Mouse (Mus musculus): Measurements from ENCODE around the gene Smurf2.

Smurf2 gene

DNA sequence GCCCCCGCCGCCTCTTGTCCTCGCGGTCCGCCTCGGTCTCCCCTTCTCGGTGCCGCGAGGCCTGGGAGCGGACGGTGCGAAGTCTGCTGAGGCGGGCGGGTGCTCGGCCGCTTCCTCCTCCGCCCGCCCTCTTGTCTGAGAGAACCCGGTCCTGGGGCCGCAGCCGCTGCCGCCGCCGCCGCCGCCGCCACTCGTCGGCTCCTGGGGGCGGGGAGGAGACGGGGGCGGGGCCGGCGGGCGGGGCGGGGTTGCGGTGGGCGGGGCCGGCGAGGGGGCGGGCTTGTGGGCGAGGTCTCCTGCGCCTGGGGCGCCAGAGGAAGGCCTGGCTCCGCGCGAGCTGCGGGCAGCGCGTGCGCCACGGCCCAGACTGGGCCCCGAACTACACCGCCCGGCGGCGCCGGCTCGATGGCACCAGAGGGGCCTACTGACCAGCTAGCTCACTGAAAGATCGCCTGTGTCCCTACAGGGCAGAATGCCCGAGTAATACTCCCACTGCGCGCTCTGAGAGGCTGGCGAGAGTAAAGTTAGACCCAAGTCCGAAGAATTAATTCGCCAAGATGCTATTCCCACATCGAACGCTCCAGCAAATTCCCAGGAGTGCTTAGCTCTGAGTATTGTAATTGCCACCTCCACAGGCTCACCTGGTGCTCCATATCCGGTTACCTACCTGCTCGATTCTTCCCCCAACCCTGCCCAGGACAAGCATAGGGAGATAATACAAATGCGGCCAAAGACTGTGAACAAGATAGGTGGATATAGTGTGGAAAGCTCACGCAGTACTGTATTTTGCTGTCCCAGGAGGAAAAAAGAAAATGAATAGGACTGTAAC lies at the start of gene Smurf2:
TSS of gene Smurf2 (minus strand) at position 165 of the 829 bp plus-strand sequence.
- peak; percentile 89 for DNase-seq (ENCODE audit: low spot score)

DNA sequence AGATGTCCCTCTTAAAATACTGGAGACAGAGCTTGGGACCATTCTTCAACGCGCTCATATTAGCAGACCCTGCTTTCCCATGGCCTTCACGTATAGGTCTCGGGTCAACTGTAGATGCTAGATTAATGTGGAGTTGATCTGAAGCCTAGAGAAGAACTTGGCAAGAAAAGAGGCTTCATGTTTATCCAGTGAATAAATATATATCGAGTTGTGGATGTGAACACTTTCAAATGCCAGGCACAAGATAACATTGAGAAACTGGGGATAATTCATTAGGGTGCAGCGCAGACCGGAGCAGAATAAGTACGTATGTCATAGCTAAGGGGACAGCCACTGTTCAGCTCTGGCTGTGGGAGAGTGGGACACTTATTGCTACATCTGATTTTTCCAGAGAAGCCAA lies 49.3 kb upstream of the Smurf2 start:
- no peak for DNase-seq (ENCODE audit: low spot score)

DNA sequence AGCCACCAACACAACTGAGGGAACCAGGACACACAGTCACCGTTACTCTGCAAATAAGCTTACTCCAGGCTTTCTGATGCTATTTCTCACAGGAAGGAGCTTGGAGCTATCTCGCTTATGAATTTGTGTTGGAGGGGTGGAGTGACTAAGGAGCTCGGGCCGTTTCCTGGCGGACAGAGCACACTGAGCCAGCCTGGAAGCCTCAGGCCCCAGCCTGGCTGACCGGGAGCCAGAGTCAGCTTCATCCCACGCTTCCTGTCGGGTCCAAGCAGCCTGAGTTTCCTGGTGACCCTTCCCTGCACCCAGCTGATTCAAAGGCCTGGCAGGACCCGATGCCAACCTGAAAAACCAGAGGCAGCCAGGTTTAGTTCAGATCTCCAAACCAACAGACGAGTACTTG lies 47.1 kb upstream of the Smurf2 start:
- DNase-seq (ENCODE audit: low spot score) = no peak

DNA sequence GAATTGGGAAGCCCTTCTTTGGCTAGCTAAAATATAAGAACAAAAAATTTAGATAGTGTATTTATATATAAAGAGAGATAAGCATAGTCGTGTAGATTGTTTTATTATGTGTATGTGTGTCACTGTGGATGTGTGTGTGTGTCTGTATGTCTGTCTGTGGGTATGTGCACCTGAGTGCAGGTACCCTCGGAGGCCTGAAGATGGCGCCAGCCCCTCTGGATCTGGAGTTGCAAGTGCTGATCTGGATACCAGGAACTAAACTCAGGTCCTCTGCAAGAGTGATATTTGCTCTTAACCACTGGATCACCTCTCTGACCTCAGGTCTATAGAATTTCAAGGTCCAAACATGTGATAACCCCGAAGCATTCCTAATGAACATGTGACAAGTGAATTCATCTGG lies 45.4 kb upstream of the Smurf2 start:
- DNase-seq (ENCODE audit: low spot score) = no peak

DNA sequence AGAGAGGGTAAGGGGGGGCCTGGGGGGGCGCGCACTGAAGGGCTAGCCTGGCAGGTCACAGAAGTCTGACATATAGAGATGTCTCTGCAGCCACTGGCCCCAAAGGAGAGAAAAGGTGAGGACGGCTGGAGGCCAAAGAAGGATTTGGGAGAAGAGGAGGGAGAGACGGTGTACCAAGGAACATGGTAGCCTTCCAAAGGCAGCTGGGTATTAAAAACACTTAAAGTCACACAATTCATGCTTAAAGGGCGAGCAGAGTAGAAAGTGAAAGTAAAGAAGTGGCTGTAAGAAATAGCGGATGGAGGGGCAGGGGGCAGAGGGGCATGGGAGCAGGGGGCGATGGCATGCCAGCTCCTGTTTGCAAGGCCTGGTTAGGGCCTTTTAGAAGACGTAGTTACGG lies 41.8 kb upstream of the Smurf2 start:
- DNase-seq (ENCODE audit: low spot score) = no peak

DNA sequence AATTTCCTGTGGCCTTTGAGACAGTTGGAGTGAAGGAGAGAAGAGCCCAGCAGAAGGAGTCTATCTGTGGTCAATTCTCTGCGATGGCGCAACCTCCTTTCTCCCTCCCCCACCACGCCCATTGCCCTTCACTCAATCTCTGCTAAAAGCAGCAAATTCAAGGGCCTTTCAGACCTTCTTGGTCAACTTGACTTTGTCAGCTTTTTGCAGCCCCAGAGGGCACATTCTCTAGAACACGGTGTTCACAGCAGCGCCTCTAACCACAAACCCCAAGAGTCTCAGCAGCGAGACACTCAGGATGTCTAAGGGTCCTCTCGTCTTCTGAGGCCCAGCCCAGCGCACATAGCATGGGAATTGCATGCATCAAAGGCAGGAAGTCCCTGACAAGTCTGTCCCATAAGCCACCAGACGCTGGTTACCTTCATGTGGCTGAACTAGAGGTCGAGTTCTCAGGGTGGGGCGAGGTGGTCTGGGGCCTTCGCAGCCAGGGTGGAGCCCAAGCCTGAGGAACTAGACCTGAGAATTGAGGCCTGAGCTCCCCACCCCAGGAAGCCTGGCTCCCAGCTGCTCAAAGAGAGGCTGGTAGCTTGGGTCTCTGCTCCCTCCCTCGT lies 41.1 kb upstream of the Smurf2 start:
- no peak for DNase-seq (ENCODE audit: low spot score)

DNA sequence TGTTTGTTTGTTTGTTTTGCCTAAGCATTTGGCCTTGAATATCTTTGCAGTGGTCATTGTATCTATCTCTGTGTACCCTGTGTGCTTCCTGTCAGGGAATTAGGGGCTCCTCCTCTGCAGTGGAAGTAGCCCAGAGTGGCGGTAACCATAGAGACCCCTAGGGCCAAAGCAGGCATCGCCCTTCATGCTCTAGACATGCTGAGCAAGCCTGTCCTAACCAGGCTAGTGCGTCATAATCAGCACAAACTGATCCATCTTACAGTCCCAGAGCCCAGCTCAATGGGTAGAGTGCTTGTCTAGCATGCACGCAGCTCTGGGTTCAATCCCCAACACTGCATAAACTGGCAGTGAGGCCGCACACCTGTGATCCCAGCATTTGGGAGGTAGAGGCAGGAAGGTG lies 38.6 kb upstream of the Smurf2 start:
- DNase-seq (ENCODE audit: low spot score) = no peak

DNA sequence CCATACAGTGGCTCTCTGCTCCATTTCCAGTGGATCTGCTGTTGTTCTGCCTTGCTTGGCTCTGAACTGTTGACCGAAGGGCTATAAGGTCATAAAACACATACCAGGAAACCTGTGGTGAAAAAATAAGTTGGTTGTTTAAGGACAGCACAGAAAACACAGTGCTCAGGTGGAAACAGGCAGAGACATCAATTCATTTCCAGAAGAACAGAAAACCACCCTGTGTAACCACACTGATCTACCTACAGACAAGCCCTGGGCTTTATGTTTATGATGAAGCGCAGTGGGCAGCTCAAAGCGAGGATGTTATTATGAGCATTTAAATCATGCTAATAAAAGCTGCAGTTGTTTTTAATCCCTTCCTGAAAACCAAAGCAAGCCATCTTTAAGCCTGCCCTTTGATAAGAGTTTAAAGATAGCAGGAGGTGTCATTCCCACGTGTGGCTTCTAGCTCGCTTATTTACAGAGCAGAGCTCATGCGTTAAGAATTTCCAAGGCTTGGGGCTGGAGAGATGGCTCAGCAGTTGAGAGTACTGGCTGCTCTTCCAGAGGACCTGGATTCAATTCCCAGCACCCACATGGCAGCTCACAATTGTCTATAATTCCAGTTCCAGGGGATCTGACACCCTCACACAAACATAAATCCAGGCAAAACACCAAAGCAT lies 38.0 kb upstream of the Smurf2 start:
- DNase-seq (ENCODE audit: low spot score) = no peak

DNA sequence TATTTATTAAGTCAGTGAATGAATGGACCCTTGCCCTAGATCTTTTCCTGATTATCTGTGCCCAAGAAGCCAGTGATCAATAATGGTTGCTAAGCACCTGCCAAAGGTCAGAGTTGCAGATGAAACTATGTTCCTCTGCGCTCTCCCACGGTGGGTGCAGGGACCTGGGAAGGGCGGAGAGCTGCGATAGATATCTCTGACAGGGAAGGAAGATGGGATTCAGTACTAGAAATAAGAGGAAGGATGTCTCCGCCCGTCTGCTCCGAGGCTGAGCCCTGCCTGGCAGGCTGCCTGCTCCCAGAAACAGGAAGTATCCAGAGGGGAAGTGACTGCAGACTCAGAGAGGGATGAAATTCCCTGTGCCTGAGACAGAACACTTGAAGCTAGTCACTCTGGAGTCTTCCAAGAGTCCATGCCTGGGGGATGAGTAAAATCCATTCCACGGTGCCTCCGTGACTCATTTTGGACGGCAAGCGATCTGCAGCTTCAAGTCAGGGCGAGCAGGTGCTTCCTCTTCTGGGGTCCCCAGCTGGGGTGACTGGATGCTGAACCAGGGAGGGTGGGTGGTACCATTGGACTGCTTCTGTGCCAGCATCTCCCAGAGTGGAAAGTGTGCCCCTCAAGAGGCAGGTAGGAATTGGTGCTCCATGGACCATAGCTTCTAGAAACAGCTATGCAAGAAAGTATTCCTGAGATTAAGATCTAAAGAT lies 36.9 kb upstream of the Smurf2 start:
- no peak for DNase-seq (ENCODE audit: low spot score)

DNA sequence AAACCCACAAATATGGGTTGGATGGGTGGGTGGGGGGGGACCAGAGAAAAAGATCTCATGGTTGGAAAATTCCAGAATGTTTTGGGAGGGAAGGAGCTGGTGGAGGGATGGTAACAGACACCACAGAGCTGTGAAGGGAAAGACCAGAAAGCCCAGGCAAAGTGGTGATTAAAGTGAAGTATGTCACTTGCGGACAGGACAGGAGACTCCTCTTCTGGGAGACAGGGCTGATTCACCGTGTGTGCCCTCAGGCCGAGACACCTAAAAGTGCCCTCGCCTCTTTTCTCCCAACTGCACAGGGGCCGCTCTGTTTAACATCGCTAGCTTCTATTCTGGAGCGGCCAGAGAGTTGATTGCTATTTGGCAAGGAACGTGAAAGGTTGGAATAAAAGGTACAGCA lies 34.1 kb upstream of the Smurf2 start:
- DNase-seq (ENCODE audit: low spot score) = no peak

DNA sequence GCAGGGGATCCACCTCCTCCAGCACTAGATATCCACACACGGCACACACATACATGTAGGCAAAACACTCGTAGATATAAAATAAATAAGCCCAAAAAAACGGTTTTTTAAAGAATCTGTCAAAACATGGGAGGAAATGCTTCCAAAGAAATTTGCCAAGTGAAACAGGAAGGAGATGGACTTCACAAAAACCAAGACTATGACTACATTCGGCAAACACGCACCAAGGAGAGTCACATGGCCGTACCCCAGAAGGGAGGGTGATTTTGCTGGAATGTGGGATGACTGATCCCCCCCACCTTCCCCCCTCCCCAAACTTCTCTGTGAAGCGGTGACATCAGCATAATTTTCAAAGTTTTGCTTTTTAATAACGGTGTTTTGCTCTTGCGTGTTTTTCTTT lies 33.6 kb upstream of the Smurf2 start:
- DNase-seq (ENCODE audit: low spot score) = no peak

DNA sequence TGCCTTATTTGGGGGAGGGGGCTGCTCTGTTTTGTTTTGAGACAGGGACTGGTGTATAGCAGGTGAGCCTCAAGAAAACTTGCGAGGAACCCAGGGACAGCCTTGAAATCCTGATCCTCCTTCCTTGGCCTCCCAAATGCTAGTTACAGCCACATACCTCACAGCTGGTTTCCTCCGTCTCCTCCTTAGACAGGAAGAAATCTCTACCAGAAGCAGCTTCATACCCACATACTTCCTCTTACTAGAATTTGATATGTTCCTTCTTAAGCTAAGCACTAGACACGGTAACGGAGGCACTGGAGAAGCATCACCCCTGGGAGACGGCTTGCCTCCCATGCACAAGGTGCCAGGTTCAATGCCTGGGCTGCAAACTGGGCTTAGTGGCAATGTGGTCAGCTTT lies 16.8 kb upstream of the Smurf2 start:
- DNase-seq (ENCODE audit: low spot score) = no peak

DNA sequence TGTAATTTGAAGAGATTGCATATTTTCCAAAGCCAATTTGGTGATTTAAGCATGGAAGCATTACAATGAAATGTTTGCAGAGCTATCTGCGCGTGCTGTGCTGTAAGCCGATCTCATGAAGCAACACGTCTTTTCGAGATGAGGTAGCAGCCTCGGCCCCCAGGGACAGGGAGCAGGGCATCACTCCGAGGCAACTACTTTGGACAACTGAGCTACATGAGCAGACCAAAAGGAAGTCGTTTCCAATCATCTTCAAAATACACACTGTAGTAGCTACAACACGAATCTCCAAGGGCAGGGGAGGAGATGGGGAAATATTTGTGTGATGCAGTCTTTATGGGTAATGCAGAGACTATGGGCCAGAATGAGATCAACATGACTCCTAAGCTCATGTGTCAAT lies 9.9 kb upstream of the Smurf2 start:
- no peak for DNase-seq (ENCODE audit: low spot score)

DNA sequence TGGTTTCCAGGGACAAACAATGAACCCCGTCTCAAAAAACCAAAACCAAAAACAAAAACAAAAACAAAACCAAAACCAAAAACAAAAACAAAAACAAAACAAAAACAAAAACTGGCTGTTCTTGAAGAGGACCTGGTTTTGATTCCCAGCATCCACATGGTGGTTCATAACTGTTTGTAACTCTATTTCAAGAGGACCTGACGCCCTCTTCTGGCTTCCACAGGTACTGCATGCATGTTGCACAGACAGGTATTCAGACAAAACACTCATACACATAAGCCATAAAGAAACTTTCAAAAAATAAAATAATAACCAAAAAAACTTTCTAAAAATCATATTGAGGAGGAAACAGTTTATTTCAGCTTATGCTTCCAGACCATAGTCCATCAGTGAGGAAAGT lies 8.4 kb upstream of the Smurf2 start:
- no peak for DNase-seq (ENCODE audit: low spot score)

DNA sequence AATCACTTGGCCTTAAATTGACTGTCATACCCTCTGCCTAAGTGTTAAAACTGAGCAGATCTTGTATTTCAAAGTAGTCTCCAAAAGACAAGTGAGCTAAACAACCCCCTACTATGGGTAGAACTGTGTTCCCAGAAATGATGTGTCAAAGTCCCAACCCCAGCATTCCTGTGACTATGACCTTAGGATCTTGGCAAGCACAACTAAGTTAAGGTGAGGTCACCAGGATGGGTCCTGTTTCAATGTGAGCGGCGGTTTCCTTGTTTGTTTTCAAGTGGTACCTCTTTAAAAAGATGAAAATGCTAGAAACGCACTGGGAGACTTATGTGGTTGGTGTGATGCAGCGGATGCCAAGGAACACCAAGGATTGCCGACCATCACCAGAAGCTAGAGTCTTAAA lies 7.4 kb upstream of the Smurf2 start:
- no peak for DNase-seq (ENCODE audit: low spot score)

DNA sequence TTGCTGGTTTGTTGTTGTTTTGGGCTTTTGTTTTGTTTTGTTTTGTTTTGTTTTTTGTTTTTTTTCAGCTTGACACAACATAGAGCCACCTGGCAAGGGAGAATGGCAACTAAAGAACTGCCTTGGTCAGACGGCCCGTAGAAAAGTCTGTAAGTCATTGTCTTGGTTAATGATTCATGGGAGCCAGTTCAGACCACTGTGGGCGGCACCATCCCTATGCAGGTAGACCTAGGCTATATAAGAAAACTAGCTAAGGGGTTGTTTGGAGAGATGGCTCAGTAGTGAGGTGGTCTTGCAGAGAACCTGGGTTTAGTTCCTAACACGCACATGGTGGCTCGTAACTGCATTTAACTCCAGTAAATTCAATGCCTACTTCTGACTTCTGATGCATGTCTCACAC lies 6.7 kb upstream of the Smurf2 start:
- DNase-seq (ENCODE audit: low spot score) = no peak

DNA sequence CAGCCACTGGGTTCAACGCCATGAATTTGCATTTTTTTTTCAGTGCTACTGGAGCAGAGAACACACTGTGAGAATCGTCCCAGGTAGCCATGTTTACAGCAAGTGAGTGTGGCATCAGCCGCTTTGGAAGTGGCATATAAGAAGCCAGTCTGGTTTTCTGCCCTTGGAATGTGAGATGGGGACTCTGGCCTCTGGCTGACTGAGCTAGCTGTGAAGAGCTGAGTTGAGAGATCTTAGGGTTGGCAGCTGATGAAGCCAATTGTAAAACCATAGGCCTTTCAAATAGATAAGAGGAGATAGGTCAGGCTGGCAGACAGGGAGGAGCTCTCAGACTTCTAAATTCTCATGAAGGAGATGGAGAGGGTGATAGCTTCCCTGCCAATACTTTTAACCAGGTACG lies 6.2 kb upstream of the Smurf2 start:
- DNase-seq (ENCODE audit: low spot score) = no peak

DNA sequence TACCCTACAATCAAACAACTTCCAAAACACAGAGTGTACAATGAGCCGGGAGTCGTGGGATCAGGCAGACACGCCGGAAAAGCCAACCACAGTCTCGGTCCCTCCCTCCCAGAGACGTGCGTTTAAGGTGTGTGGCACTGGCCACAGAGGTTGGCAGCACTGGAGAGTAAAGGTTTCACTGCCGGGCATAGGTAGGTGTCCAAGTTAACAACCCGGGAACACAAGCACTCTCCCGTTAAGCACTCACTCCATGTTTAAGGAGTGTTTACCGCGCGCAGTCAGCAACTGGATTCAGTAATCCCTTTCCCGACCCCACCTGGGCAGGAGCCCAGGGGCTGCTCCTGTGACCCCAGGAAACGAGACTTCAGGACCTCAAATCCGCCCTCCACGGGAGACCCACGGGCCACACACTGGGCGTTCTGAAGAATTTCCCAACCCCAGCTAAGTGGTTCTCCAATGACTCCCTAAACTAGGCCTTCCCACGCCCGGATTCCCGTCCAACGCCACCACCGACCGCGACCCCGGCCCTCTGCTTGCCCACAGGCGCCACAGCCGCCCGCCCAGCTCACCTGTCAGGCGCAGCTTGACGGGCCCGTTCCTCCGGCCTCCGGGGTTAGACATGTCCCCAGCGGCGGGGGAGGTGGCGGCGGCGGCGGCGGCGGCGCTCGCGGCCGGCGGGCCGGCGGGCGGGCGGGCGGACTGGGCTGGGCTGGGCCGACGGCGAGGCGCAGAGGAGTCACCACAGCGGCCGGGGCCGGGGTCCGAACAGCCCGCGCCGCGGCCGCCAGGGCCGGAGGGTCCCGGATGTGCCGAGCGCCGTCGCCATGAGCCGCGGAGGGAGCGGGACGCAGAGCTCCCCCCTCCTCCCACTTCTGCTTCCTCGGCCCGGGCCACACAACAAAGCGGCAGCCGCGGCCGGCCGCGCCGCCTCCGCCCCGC lies 634 bp downstream of the Smurf2 start:
- DNase-seq (ENCODE audit: low spot score) = peak; percentile 79

DNA sequence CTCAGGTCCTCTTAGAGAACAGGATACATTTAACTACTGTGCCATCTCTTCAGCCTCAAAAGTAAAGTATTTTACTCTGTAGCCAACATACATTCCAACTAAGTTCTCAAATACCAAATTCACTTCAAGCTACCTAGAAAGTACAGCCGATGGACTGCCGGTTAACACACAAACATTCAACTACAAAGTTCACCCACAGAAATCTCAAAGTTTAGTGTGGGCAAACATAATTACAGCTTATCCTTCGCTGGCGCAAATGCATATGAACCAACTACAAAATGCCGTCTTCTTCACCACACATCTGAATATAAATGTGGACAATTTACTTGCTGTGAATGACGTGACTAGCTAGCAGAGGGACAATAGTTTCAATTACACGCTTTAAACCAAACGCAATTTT lies 1.6 kb downstream of the Smurf2 start:
- no peak for DNase-seq (ENCODE audit: low spot score)

DNA sequence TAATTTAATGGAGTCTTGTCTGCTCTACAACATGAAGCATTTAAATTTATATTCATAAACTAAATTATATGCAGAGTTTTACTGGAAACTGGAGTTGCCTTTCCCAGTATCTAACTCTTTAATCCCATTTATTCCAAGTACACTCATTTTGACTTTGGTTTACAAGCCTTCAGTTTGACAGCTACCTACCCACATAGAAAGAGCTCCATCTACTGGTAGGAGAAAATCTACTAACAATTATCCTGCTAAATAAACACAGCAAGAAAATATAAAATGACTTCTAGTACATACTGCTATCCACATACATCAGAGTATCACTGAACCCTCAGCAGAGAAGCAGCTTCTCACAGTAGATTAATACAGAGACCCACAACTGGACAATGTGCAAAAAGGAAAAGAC lies 9.3 kb downstream of the Smurf2 start:
- no peak for DNase-seq (ENCODE audit: low spot score)

DNA sequence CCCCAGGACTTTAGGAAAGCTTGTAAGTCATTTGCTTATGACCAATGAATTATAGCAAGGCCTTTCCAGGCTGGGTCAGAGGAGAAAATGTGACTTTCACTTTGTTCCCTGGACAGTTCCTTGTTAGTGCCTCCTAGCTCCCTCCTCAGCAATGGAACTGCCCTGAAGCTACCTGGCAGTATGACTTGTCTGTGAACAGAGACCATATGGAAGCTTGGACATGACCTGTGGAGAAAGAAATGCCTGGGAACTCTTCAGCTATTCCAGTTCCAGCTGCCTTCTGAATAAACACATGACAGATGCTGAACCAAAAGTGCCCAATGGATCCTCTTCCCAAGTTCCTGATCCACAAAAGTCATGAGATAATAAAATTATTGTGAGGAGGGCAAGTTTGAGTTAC lies 12.5 kb downstream of the Smurf2 start:
- DNase-seq (ENCODE audit: low spot score) = no peak

DNA sequence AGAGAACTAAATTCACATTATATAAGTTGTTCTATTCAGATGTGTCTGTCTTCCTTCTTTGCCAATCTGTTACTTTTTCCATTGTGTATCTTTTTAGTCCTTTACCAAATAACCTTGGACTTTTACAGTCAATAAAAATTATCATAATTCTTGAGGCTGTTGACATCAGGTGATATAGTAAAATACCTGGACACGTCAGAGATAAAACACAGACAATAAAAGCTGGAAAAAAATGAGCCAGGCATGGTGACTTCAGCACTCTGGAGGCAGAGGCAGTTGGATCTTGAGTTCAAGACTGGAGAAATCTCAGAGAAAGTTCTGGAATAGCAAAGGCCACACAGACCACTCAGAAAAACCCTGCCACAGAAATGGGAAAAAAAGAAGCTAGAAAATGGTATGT lies 13.3 kb downstream of the Smurf2 start:
- no peak for DNase-seq (ENCODE audit: low spot score)

Data from embryo, embryonic 10.5 days (tissue).